Mouse (Mus musculus): Measurements from ENCODE around the gene Gpd1l. TPM values are rescaled to one million over a fixed set of nuclear protein-coding genes. Genes with fewer than 3 reads are reported as not detected.

The Gpd1l gene
- polyA plus RNA-seq, 1 experiment from 2014 or later, result 12.0 TPM

GRCm38 (mm10) chr9:114934231-114934630, 444 bp upstream of the Gpd1l start:
- Histone ChIP-seq H3K4me3 (ENCODE audit: low read depth, low read length) (no peak overlapping the region), H3K9me3 (ENCODE audit: control insufficient read depth, low read length) (no peaks in the 10 kb centered on the region), H3K36me3 (ENCODE audit: control insufficient read depth, insufficient read depth, low read length) (no peaks in the 10 kb centered on the region; the same call in 1 of the 2 replicates), H3K27ac (ENCODE audit: low read depth, low read length) (no peak overlapping the region), H3K27me3 (ENCODE audit: control insufficient read depth, insufficient read depth, low read length) (no peaks in the 10 kb centered on the region), H3K4me2 (ENCODE audit: low read depth) (peak overlapping the region; percentile 96), H3K9ac (ENCODE audit: low read length) (no peak overlapping the region), H3K4me1 (ENCODE audit: control insufficient read depth, insufficient read depth, low read length) (peaks cover 8% of the 10 kb centered on the region; the same call in 1 of the 2 replicates)
- 72% methylated on average over 11 of the region's 11 CpGs for WGBS
- 0 out of 2 replicates have a peak, but pooled peaks have one; percentile 3 for ATAC-seq (ENCODE audit: insufficient read depth, low FRiP score, low TSS enrichment)
- DNase-seq (ENCODE audit: low spot score), result no peak

GRCm38 (mm10) chr9:114933037-114933722, 607 bp downstream of the Gpd1l start:
- H3K36me3 ChIP-seq (ENCODE audit: control insufficient read depth, insufficient read depth, low read length), result no peaks in the 10 kb centered on the region; the same call in 1 of the 2 replicates
- DNase-seq (ENCODE audit: low spot score) (peak; percentile 31), ATAC-seq (ENCODE audit: insufficient read depth, low FRiP score, low TSS enrichment) (peak; percentile 49)
- H3K4me3 ChIP-seq (ENCODE audit: low read depth, low read length), result peak overlapping the region; percentile 73
- peak overlapping the region; percentile 34 for H3K27ac ChIP-seq (ENCODE audit: low read depth, low read length)
- H3K4me1 ChIP-seq (ENCODE audit: control insufficient read depth, insufficient read depth, low read length), result peaks cover 8% of the 10 kb centered on the region; the same call in 1 of the 2 replicates
- whole genome bisulfite sequencing, result under 1% methylated on average over 46 of the region's 50 CpGs
- H3K27me3 ChIP-seq (ENCODE audit: control insufficient read depth, insufficient read depth, low read length), result no peaks in the 10 kb centered on the region
- H3K4me2 ChIP-seq (ENCODE audit: low read depth), result peak overlapping the region; percentile 96
- peak overlapping the region; percentile 70 for H3K9ac ChIP-seq (ENCODE audit: low read length)
- no peaks in the 10 kb centered on the region for H3K9me3 ChIP-seq (ENCODE audit: control insufficient read depth, low read length)

- peaks cover 8% of the 10 kb centered on the region; the same call in 1 of the 2 replicates for H3K4me1 ChIP-seq (ENCODE audit: control insufficient read depth, insufficient read depth, low read length)
- H3K9me3 ChIP-seq (ENCODE audit: control insufficient read depth, low read length), result no peaks in the 10 kb centered on the region
- ATAC-seq (ENCODE audit: insufficient read depth, low FRiP score, low TSS enrichment) (no peak), DNase-seq (ENCODE audit: low spot score) (no peak)
- 26% methylated on average over 13 of the region's 13 CpGs for WGBS
- no peak overlapping the region for H3K27ac ChIP-seq (ENCODE audit: low read depth, low read length)
- peak overlapping the region; percentile 73 for H3K4me3 ChIP-seq (ENCODE audit: low read depth, low read length)
- peak overlapping the region; percentile 70 for H3K9ac ChIP-seq (ENCODE audit: low read length)
- peak overlapping the region; percentile 96 for H3K4me2 ChIP-seq (ENCODE audit: low read depth)
- H3K27me3 ChIP-seq (ENCODE audit: control insufficient read depth, insufficient read depth, low read length), result no peaks in the 10 kb centered on the region
- H3K36me3 ChIP-seq (ENCODE audit: control insufficient read depth, insufficient read depth, low read length), result no peaks in the 10 kb centered on the region; the same call in 1 of the 2 replicates
These were observed 1.2 kb downstream of the Gpd1l start for GRCm38 (mm10) chr9:114932607-114933006.

- Histone ChIP-seq H3K27ac (ENCODE audit: low read depth, low read length) (no peak overlapping the region), H3K9me3 (ENCODE audit: control insufficient read depth, low read length) (no peaks in the 10 kb centered on the region), H3K4me2 (ENCODE audit: low read depth) (no peak overlapping the region), H3K27me3 (ENCODE audit: control insufficient read depth, insufficient read depth, low read length) (no peaks in the 10 kb centered on the region), H3K9ac (ENCODE audit: low read length) (no peak overlapping the region), H3K4me1 (ENCODE audit: control insufficient read depth, insufficient read depth, low read length) (peaks cover 8% of the 10 kb centered on the region; the same call in 1 of the 2 replicates), H3K4me3 (ENCODE audit: low read depth, low read length) (no peak overlapping the region), H3K36me3 (ENCODE audit: control insufficient read depth, insufficient read depth, low read length) (no peaks in the 10 kb centered on the region; the same call in 1 of the 2 replicates)
- WGBS, result 86% methylated on average over 9 of the region's 9 CpGs
- ATAC-seq (ENCODE audit: insufficient read depth, low FRiP score, low TSS enrichment), result no peak
- DNase-seq (ENCODE audit: low spot score), result no peak
These were observed 3.2 kb downstream of the Gpd1l start for GRCm38 (mm10) chr9:114930464-114931090.

- no peak overlapping the region for H3K9ac ChIP-seq (ENCODE audit: low read length)
- H3K4me2 ChIP-seq (ENCODE audit: low read depth), result no peak overlapping the region
- H3K9me3 ChIP-seq (ENCODE audit: control insufficient read depth, low read length), result no peaks in the 10 kb centered on the region
- no peak overlapping the region for H3K4me3 ChIP-seq (ENCODE audit: low read depth, low read length)
- H3K36me3 ChIP-seq (ENCODE audit: control insufficient read depth, insufficient read depth, low read length), result no peaks in the 10 kb centered on the region
- H3K27me3 ChIP-seq (ENCODE audit: control insufficient read depth, insufficient read depth, low read length), result no peaks in the 10 kb centered on the region
- 83% methylated on average over 5 of the region's 5 CpGs for WGBS
- no peak overlapping the region for H3K27ac ChIP-seq (ENCODE audit: low read depth, low read length)
- no peaks in the 10 kb centered on the region for H3K4me1 ChIP-seq (ENCODE audit: control insufficient read depth, insufficient read depth, low read length)
- DNase-seq (ENCODE audit: low spot score), result no peak
- no peak for ATAC-seq (ENCODE audit: insufficient read depth, low FRiP score, low TSS enrichment)
These were observed 8.2 kb downstream of the Gpd1l start for GRCm38 (mm10) chr9:114925571-114925970.

GRCm38 (mm10) chr9:114925039-114925438, 8.7 kb downstream of the Gpd1l start:
- Histone ChIP-seq H3K4me3 (ENCODE audit: low read depth, low read length) (no peak overlapping the region), H3K9me3 (ENCODE audit: control insufficient read depth, low read length) (no peaks in the 10 kb centered on the region), H3K27me3 (ENCODE audit: control insufficient read depth, insufficient read depth, low read length) (no peaks in the 10 kb centered on the region), H3K36me3 (ENCODE audit: control insufficient read depth, insufficient read depth, low read length) (no peaks in the 10 kb centered on the region), H3K4me1 (ENCODE audit: control insufficient read depth, insufficient read depth, low read length) (no peaks in the 10 kb centered on the region), H3K27ac (ENCODE audit: low read depth, low read length) (no peak overlapping the region), H3K9ac (ENCODE audit: low read length) (no peak overlapping the region), H3K4me2 (ENCODE audit: low read depth) (no peak overlapping the region)
- DNase-seq (ENCODE audit: low spot score), result no peak
- no peak for ATAC-seq (ENCODE audit: insufficient read depth, low FRiP score, low TSS enrichment)
- WGBS, result 83% methylated on average over 10 of the region's 10 CpGs

GRCm38 (mm10) chr9:114924511-114924910, 9.3 kb downstream of the Gpd1l start:
- Histone ChIP-seq H3K36me3 (ENCODE audit: control insufficient read depth, insufficient read depth, low read length) (no peaks in the 10 kb centered on the region), H3K4me2 (ENCODE audit: low read depth) (no peak overlapping the region), H3K27me3 (ENCODE audit: control insufficient read depth, insufficient read depth, low read length) (no peaks in the 10 kb centered on the region), H3K27ac (ENCODE audit: low read depth, low read length) (no peak overlapping the region), H3K9me3 (ENCODE audit: control insufficient read depth, low read length) (no peaks in the 10 kb centered on the region), H3K4me1 (ENCODE audit: control insufficient read depth, insufficient read depth, low read length) (no peaks in the 10 kb centered on the region), H3K9ac (ENCODE audit: low read length) (no peak overlapping the region), H3K4me3 (ENCODE audit: low read depth, low read length) (no peak overlapping the region)
- WGBS, result 49% methylated on average over 5 of the region's 5 CpGs
- DNase-seq (ENCODE audit: low spot score) (no peak), ATAC-seq (ENCODE audit: insufficient read depth, low FRiP score, low TSS enrichment) (no peak)

GRCm38 (mm10) chr9:114922209-114922608, 11.6 kb downstream of the Gpd1l start:
- Histone ChIP-seq H3K4me3 (ENCODE audit: low read depth, low read length) (no peak overlapping the region), H3K9me3 (ENCODE audit: control insufficient read depth, low read length) (no peaks in the 10 kb centered on the region), H3K4me2 (ENCODE audit: low read depth) (no peak overlapping the region), H3K27ac (ENCODE audit: low read depth, low read length) (no peak overlapping the region), H3K4me1 (ENCODE audit: control insufficient read depth, insufficient read depth, low read length) (no peaks in the 10 kb centered on the region), H3K36me3 (ENCODE audit: control insufficient read depth, insufficient read depth, low read length) (no peaks in the 10 kb centered on the region), H3K9ac (ENCODE audit: low read length) (no peak overlapping the region), H3K27me3 (ENCODE audit: control insufficient read depth, insufficient read depth, low read length) (no peaks in the 10 kb centered on the region)
- WGBS, result 65% methylated on average over 5 of the region's 5 CpGs
- no peak for DNase-seq (ENCODE audit: low spot score)
- no peak for ATAC-seq (ENCODE audit: insufficient read depth, low FRiP score, low TSS enrichment)

Measured in neural tube, embryonic 11.5 days (tissue).